Mouse (Mus musculus): Measurements from ENCODE around the gene Ulk4. TPM values are rescaled to one million over a fixed set of nuclear protein-coding genes. Genes with fewer than 3 reads are reported as not detected.
"Not testable (repeated sequence)": the region's sequence is repeated elsewhere in the genome, so short reads cannot be mapped to it uniquely, and the experiment has no call there.

Ulk4 gene
- polyA plus RNA-seq, 1 experiment from 2014 or later: 166 TPM

DNA sequence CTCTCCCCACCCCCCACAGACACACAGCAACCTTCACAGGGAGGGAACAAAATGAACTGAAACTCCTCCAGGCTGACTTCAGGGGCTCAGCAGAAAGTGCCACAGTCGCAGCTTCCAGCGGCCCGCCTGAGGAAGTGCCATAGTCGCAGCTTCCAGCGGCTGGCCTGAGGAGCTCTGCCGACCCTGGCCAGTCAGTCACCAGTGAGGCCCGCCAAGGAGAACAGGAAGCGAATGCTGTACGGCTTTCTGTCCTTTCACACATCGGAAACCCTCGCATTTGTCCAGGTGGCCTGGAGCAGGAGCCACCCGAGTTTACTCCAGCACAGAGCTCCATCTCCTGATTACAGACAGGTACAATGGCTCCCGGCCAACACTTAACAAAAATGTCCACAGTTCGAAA is 27.2 kb downstream of the Ulk4 start:
- Histone ChIP-seq H3K4me1 (ENCODE audit: control insufficient read depth, insufficient read depth, low read length) (no peaks in the 10 kb centered on the region), H3K4me3 (ENCODE audit: low read length) (no peak overlapping the region), H3K27ac (ENCODE audit: low read depth, low read length) (no peak overlapping the region), H3K36me3 (ENCODE audit: control insufficient read depth, insufficient read depth, low read length) (no peaks in the 10 kb centered on the region), H3K9ac (ENCODE audit: low read depth, low read length) (no peak overlapping the region), H3K9me3 (ENCODE audit: control insufficient read depth, low read length) (no peaks in the 10 kb centered on the region), H3K4me2 (replicated peaks; ENCODE audit: low read depth, low read length) (no peak overlapping the region), H3K27me3 (ENCODE audit: control insufficient read depth, insufficient read depth, low read length) (no peaks in the 10 kb centered on the region)
- 43% methylated on average over 14 of the region's 14 CpGs for WGBS
- no peak for ATAC-seq (ENCODE audit: low FRiP score, low TSS enrichment)

DNA sequence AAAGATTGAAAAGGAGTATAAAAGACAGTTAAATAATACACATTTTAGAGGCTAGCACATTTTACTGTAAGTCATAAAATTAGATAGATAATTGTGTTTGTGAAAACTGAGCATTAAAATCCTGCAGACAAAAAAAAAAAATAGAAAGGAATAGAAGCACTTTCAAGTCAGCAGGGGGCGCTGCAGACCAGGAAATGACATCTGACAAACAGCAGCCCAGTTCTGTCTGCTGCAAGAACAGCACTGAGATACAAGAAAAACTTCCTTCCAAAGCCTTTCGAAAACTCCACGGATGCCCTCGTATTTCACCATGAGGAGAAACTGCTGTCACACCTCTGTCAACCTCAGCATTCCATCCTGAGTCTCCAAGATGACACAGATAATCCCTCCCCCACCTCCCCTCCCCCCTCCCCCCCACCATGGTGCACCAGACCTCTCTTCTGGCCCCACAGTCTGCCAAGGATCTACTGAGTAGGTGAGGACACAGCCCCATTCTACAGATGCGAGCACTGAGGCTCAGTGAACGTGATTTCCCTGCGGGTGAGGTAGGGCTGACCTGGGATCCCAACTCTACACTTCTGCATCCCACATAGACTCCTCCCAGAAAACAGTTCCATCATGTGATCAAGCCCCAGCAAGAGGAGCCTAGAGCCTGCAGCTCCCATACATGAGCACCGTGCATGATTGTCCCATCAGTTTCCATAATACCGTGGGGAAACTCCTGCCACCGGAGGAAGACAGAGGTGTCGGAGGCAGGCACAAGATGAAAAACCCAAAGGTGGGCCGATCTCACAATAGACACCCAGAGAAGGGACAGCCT is 28.8 kb downstream of the Ulk4 start:
- Histone ChIP-seq H3K4me1 (ENCODE audit: control insufficient read depth, insufficient read depth, low read length) (no peaks in the 10 kb centered on the region), H3K36me3 (ENCODE audit: control insufficient read depth, insufficient read depth, low read length) (no peaks in the 10 kb centered on the region), H3K27me3 (ENCODE audit: control insufficient read depth, insufficient read depth, low read length) (no peaks in the 10 kb centered on the region), H3K4me2 (replicated peaks; ENCODE audit: low read depth, low read length) (no peak overlapping the region), H3K4me3 (ENCODE audit: low read length) (no peak overlapping the region), H3K9ac (ENCODE audit: low read depth, low read length) (no peak overlapping the region), H3K9me3 (ENCODE audit: control insufficient read depth, low read length) (no peaks in the 10 kb centered on the region), H3K27ac (ENCODE audit: low read depth, low read length) (no peak overlapping the region)
- no peak for ATAC-seq (ENCODE audit: low FRiP score, low TSS enrichment)
- WGBS: 62% methylated on average over 12 of the region's 12 CpGs

DNA sequence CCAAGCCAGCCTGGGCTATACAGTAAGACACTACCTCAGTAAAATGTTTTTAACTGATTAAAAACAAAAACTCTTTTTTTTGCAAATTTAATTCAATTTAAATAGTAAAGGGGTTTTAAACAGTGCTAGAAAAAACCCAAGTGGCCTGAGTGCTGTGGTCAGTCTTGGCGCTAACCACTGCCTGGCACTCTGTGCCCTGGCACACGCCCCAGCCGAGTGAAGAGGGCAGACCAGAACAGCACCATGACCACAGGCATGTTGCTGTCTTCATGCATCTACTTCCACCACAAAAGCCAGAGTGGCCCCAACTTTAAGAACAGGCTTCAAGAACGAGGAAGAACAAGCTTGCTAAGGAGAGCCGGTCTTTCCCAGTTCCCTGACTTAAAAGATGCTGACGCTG is 29.9 kb downstream of the Ulk4 start:
- Histone ChIP-seq H3K4me1 (ENCODE audit: control insufficient read depth, insufficient read depth, low read length) (no peaks in the 10 kb centered on the region), H3K9ac (ENCODE audit: low read depth, low read length) (no peak overlapping the region), H3K27ac (ENCODE audit: low read depth, low read length) (no peak overlapping the region), H3K4me2 (replicated peaks; ENCODE audit: low read depth, low read length) (no peak overlapping the region), H3K4me3 (ENCODE audit: low read length) (no peak overlapping the region), H3K36me3 (ENCODE audit: control insufficient read depth, insufficient read depth, low read length) (no peaks in the 10 kb centered on the region), H3K27me3 (ENCODE audit: control insufficient read depth, insufficient read depth, low read length) (no peaks in the 10 kb centered on the region), H3K9me3 (ENCODE audit: control insufficient read depth, low read length) (no peaks in the 10 kb centered on the region)
- WGBS: 84% methylated on average over 6 of the region's 6 CpGs
- ATAC-seq (ENCODE audit: low FRiP score, low TSS enrichment): no peak

DNA sequence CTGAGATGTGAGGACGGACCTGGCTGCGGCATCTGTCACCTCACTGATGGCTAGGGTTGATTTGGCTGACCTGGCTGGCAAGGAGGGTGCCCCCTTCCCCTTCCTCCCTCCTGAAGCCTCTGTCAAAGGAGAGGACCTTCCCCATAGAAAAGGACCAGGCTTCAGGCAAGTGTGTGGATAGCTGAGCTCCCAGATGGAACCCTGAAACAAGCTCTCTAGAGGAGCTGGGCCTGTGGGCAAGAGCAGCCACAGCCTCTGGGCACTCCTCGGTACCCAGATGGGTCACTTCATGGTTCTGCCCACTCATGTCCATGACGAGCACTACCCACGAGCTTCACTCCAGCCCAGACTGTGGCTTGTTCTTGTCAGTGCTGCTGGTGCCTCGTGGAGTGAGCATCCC is 34.7 kb downstream of the Ulk4 start:
- Histone ChIP-seq H3K4me1 (ENCODE audit: control insufficient read depth, insufficient read depth, low read length) (no peaks in the 10 kb centered on the region), H3K4me3 (ENCODE audit: low read length) (no peak overlapping the region), H3K9ac (ENCODE audit: low read depth, low read length) (no peak overlapping the region), H3K27me3 (ENCODE audit: control insufficient read depth, insufficient read depth, low read length) (no peaks in the 10 kb centered on the region), H3K4me2 (replicated peaks; ENCODE audit: low read depth, low read length) (no peak overlapping the region), H3K27ac (ENCODE audit: low read depth, low read length) (no peak overlapping the region), H3K36me3 (ENCODE audit: control insufficient read depth, insufficient read depth, low read length) (no peaks in the 10 kb centered on the region), H3K9me3 (ENCODE audit: control insufficient read depth, low read length) (no peaks in the 10 kb centered on the region)
- ATAC-seq (ENCODE audit: low FRiP score, low TSS enrichment): no peak
- WGBS: 84% methylated on average over 6 of the region's 6 CpGs

DNA sequence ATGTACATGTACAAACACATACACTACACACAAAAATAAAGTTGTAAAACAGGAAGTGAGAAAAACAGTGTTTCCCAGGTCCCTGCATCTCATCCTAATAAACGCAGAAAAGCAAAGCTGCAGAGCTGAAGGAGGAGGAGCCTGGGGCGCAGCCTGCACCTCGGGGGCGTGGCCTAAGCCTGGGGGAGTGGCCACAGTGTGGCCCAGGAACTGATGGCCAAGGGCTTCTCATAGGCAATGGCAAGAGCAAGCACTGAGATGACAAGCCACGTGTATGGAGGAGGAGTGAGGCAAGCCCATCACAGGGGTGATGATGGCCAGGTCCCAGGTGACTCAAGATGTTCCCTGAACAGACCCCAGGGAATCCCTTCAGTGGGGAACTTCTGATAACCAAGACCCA is 35.2 kb downstream of the Ulk4 start:
- no peaks in the 10 kb centered on the region for H3K9me3 ChIP-seq (ENCODE audit: control insufficient read depth, low read length)
- ATAC-seq (ENCODE audit: low FRiP score, low TSS enrichment): no peak
- H3K27ac ChIP-seq (ENCODE audit: low read depth, low read length): no peak overlapping the region
- H3K9ac ChIP-seq (ENCODE audit: low read depth, low read length): no peak overlapping the region
- H3K4me2 ChIP-seq (replicated peaks; ENCODE audit: low read depth, low read length): no peak overlapping the region
- WGBS: 20% methylated on average over 5 of the region's 5 CpGs
- H3K4me3 ChIP-seq (ENCODE audit: low read length): no peak overlapping the region
- no peaks in the 10 kb centered on the region for H3K27me3 ChIP-seq (ENCODE audit: control insufficient read depth, insufficient read depth, low read length)
- H3K4me1 ChIP-seq (ENCODE audit: control insufficient read depth, insufficient read depth, low read length): no peaks in the 10 kb centered on the region
- H3K36me3 ChIP-seq (ENCODE audit: control insufficient read depth, insufficient read depth, low read length): no peaks in the 10 kb centered on the region

DNA sequence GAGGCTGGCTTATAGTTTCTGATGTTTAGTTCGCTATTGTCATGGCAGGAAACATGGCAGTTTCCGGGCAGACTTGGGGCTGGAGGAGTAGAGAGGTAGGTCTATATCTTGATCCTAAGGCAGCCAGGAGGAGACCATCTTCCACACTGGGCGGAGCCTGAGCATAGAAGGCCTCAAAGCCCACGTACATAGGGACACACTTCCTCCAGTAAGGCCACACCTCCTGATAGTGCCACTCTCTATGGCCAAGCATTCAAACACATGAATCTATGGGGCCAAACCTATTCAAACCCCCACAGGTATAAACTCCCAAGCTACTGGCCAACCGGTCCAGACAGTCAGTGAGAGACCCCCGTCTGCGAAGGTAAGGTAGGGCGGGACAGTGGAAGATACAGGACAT is 35.6 kb downstream of the Ulk4 start:
- Histone ChIP-seq H3K4me2 (replicated peaks; ENCODE audit: low read depth, low read length) (no peak overlapping the region), H3K36me3 (ENCODE audit: control insufficient read depth, insufficient read depth, low read length) (no peaks in the 10 kb centered on the region), H3K4me3 (ENCODE audit: low read length) (no peak overlapping the region), H3K9ac (ENCODE audit: low read depth, low read length) (no peak overlapping the region), H3K27ac (ENCODE audit: low read depth, low read length) (no peak overlapping the region), H3K4me1 (ENCODE audit: control insufficient read depth, insufficient read depth, low read length) (no peaks in the 10 kb centered on the region), H3K27me3 (ENCODE audit: control insufficient read depth, insufficient read depth, low read length) (no peaks in the 10 kb centered on the region), H3K9me3 (ENCODE audit: control insufficient read depth, low read length) (no peaks in the 10 kb centered on the region)
- no peak for ATAC-seq (ENCODE audit: low FRiP score, low TSS enrichment)
- 87% methylated on average over 8 of the region's 8 CpGs for WGBS

DNA sequence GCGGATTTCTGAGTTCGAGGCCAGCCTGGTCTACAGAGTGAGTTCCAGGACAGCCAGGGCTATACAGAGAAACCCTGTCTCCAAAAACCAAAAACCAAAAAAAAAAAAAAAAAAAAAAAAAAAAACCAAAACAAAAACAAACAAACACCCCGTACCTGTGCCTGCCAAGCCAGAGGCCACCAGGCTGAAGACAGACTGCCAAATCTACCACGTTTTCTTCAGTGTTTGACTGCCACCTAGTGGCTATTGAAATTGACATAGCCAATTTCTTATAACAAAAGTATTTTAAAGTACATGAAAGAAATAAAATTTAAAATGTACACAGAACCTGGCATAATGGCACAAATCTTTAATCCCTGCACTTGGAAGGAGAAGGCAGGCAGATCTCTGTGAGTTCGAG is 36.8 kb downstream of the Ulk4 start:
- not testable (repeated sequence) for H3K27me3 ChIP-seq (ENCODE audit: control insufficient read depth, insufficient read depth, low read length); H3K27ac ChIP-seq (ENCODE audit: low read depth, low read length); H3K9ac ChIP-seq (ENCODE audit: low read depth, low read length); H3K4me3 ChIP-seq (ENCODE audit: low read length); H3K4me2 ChIP-seq (replicated peaks; ENCODE audit: low read depth, low read length); H3K4me1 ChIP-seq (ENCODE audit: control insufficient read depth, insufficient read depth, low read length); H3K36me3 ChIP-seq (ENCODE audit: control insufficient read depth, insufficient read depth, low read length); ATAC-seq (ENCODE audit: low FRiP score, low TSS enrichment); H3K9me3 ChIP-seq (ENCODE audit: control insufficient read depth, low read length)
- 32% methylated on average over 4 of the region's 5 CpGs for WGBS

DNA sequence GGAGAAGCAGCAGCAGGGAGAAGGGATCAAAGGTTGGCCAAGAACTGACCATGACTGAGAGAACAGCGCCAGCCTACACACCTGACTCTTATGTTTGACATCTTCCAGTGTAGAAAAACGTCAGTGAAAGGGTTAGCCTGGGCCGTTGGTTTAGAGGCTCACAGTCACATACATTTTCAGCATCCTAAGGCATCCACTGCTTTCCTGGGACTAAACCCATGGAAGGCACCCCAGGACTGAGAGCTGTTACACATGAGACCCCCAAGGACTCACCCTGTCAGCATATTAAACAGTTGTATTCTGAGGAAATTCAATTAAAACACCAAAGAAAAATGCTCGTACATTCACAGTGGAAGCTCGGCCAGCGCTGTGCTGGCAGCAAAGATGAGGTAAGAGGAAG is 37.4 kb downstream of the Ulk4 start:
- Histone ChIP-seq H3K27ac (ENCODE audit: low read depth, low read length) (no peak overlapping the region), H3K4me3 (ENCODE audit: low read length) (no peak overlapping the region), H3K4me1 (ENCODE audit: control insufficient read depth, insufficient read depth, low read length) (no peaks in the 10 kb centered on the region), H3K9ac (ENCODE audit: low read depth, low read length) (no peak overlapping the region), H3K4me2 (replicated peaks; ENCODE audit: low read depth, low read length) (no peak overlapping the region), H3K36me3 (ENCODE audit: control insufficient read depth, insufficient read depth, low read length) (no peaks in the 10 kb centered on the region), H3K27me3 (ENCODE audit: control insufficient read depth, insufficient read depth, low read length) (no peaks in the 10 kb centered on the region), H3K9me3 (ENCODE audit: control insufficient read depth, low read length) (no peaks in the 10 kb centered on the region)
- WGBS: 79% methylated on average over 6 of the region's 6 CpGs
- ATAC-seq (ENCODE audit: low FRiP score, low TSS enrichment): no peak

DNA sequence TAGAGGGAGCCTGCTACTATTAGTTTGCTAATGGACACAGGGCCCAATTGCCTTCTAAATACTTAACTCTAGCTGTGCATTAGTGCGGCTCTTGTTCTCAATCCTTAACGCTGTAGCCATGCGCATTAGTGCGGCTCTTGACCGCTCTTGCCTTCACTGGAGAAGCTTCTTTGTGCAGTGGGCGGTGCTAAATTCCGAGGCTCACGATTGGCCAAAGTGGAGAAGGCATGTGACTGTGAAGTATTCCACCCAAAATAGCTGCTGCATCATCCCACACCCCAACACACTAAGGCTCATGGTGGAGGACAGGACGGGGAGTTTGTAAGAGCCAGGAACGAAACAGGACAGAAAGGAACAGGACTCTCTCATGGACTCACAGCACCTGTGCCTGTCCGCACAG is 58.4 kb downstream of the Ulk4 start:
- H3K4me1 ChIP-seq (ENCODE audit: control insufficient read depth, insufficient read depth, low read length): no peaks in the 10 kb centered on the region
- no peak overlapping the region for H3K27ac ChIP-seq (ENCODE audit: low read depth, low read length)
- no peaks in the 10 kb centered on the region for H3K27me3 ChIP-seq (ENCODE audit: control insufficient read depth, insufficient read depth, low read length)
- no peaks in the 10 kb centered on the region for H3K36me3 ChIP-seq (ENCODE audit: control insufficient read depth, insufficient read depth, low read length)
- WGBS: 87% methylated on average over 11 of the region's 11 CpGs
- H3K9me3 ChIP-seq (ENCODE audit: control insufficient read depth, low read length): no peaks in the 10 kb centered on the region
- H3K4me3 ChIP-seq (ENCODE audit: low read length): no peak overlapping the region
- H3K4me2 ChIP-seq (replicated peaks; ENCODE audit: low read depth, low read length): no peak overlapping the region
- no peak overlapping the region for H3K9ac ChIP-seq (ENCODE audit: low read depth, low read length)
- no peak for ATAC-seq (ENCODE audit: low FRiP score, low TSS enrichment)
